Mouse (Mus musculus): Measurements from ENCODE around the gene Wsb1. TPM values are rescaled to one million over a fixed set of nuclear protein-coding genes. Genes with fewer than 3 reads are reported as not detected.

Gene Wsb1
- total and polyA plus RNA-seq, 3 experiments = 66.7 to 345 (median 158) TPM

- Histone ChIP-seq H3K4me3 (ENCODE audit: low read depth, low read length) (no peak overlapping the region), H3K27me3 (ENCODE audit: insufficient read depth, low read length) (peaks cover 13% of the 10 kb centered on the region), H3K9me3 (replicated peaks) (no peaks in the 10 kb centered on the region), H3K4me1 (ENCODE audit: insufficient read depth, low read depth, low read length) (peaks cover 57% of the 10 kb centered on the region), H3K36me3 (replicated peaks) (no peaks in the 10 kb centered on the region)
- ATAC-seq (ENCODE audit: extremely low read depth, insufficient number of reproducible peaks, low FRiP score, poor library complexity, severe bottlenecking) (no peak), DNase-seq (ENCODE audit: low spot score) (no peak)
- no peak for TF ChIP-seq CTCF (IDR thresholded peaks at IDR 0.05; ENCODE audit: low read depth, low read length)
- no peak for TF ChIP-seq GATA2 (IDR thresholded peaks at IDR 0.05; ENCODE audit: borderline replicate concordance, low read depth, low read length)
- TF ChIP-seq POLR2AphosphoS5 (IDR thresholded peaks at IDR 0.05; ENCODE audit: insufficient replicate concordance, low read depth, low read length) = no peak
- TF ChIP-seq GATA1 (IDR thresholded peaks at IDR 0.05; ENCODE audit: borderline replicate concordance, low read length) = no peak
- TF ChIP-seq TAL1 (conservative IDR thresholded peaks at IDR 0.05; ENCODE audit: low read depth, low read length) = no peak
Observed at GRCm38 (mm10) chr11:79293971-79294370, 39.5 kb upstream of the Wsb1 start.

- ATAC-seq (ENCODE audit: extremely low read depth, insufficient number of reproducible peaks, low FRiP score, poor library complexity, severe bottlenecking) (no peak), DNase-seq (ENCODE audit: low spot score) (no peak)
- TF ChIP-seq CTCF (IDR thresholded peaks at IDR 0.05; ENCODE audit: low read depth, low read length) (no peak), POLR2AphosphoS5 (IDR thresholded peaks at IDR 0.05; ENCODE audit: insufficient replicate concordance, low read depth, low read length) (no peak), GATA2 (IDR thresholded peaks at IDR 0.05; ENCODE audit: borderline replicate concordance, low read depth, low read length) (no peak), GATA1 (IDR thresholded peaks at IDR 0.05; ENCODE audit: borderline replicate concordance, low read length) (no peak), TAL1 (conservative IDR thresholded peaks at IDR 0.05; ENCODE audit: low read depth, low read length) (no peak)
- Histone ChIP-seq H3K27me3 (ENCODE audit: insufficient read depth, low read length) (peaks cover 13% of the 10 kb centered on the region), H3K36me3 (replicated peaks) (no peaks in the 10 kb centered on the region), H3K9me3 (replicated peaks) (no peaks in the 10 kb centered on the region), H3K4me1 (ENCODE audit: insufficient read depth, low read depth, low read length) (peaks cover 55% of the 10 kb centered on the region), H3K4me3 (ENCODE audit: low read depth, low read length) (no peak overlapping the region)
Observed at GRCm38 (mm10) chr11:79293025-79293424, 38.6 kb upstream of the Wsb1 start.

GRCm38 (mm10) chr11:79292130-79292529, 37.7 kb upstream of the Wsb1 start:
- Histone ChIP-seq H3K27me3 (ENCODE audit: insufficient read depth, low read length) (peaks cover 13% of the 10 kb centered on the region), H3K4me1 (ENCODE audit: insufficient read depth, low read depth, low read length) (peaks cover 59% of the 10 kb centered on the region), H3K9me3 (replicated peaks) (no peaks in the 10 kb centered on the region), H3K4me3 (ENCODE audit: low read depth, low read length) (no peak overlapping the region), H3K36me3 (replicated peaks) (no peaks in the 10 kb centered on the region)
- no peak for TF ChIP-seq CTCF (IDR thresholded peaks at IDR 0.05; ENCODE audit: low read depth, low read length)
- no peak for TF ChIP-seq TAL1 (conservative IDR thresholded peaks at IDR 0.05; ENCODE audit: low read depth, low read length)
- no peak for TF ChIP-seq POLR2AphosphoS5 (IDR thresholded peaks at IDR 0.05; ENCODE audit: insufficient replicate concordance, low read depth, low read length)
- no peak for TF ChIP-seq GATA1 (IDR thresholded peaks at IDR 0.05; ENCODE audit: borderline replicate concordance, low read length)
- no peak for TF ChIP-seq GATA2 (IDR thresholded peaks at IDR 0.05; ENCODE audit: borderline replicate concordance, low read depth, low read length)
- DNase-seq (ENCODE audit: low spot score) (no peak), ATAC-seq (ENCODE audit: extremely low read depth, insufficient number of reproducible peaks, low FRiP score, poor library complexity, severe bottlenecking) (no peak)

GRCm38 (mm10) chr11:79291651-79292050, 37.2 kb upstream of the Wsb1 start:
- TF ChIP-seq GATA1 (IDR thresholded peaks at IDR 0.05; ENCODE audit: borderline replicate concordance, low read length) = no peak
- no peak for TF ChIP-seq TAL1 (conservative IDR thresholded peaks at IDR 0.05; ENCODE audit: low read depth, low read length)
- no peak for TF ChIP-seq CTCF (IDR thresholded peaks at IDR 0.05; ENCODE audit: low read depth, low read length)
- Histone ChIP-seq H3K4me3 (ENCODE audit: low read depth, low read length) (no peak overlapping the region), H3K4me1 (ENCODE audit: insufficient read depth, low read depth, low read length) (peaks cover 58% of the 10 kb centered on the region), H3K36me3 (replicated peaks) (no peaks in the 10 kb centered on the region), H3K9me3 (replicated peaks) (no peaks in the 10 kb centered on the region), H3K27me3 (ENCODE audit: insufficient read depth, low read length) (peaks cover 13% of the 10 kb centered on the region)
- DNase-seq (ENCODE audit: low spot score) (no peak), ATAC-seq (ENCODE audit: extremely low read depth, insufficient number of reproducible peaks, low FRiP score, poor library complexity, severe bottlenecking) (no peak)

- Histone ChIP-seq H3K9me3 (replicated peaks) (no peaks in the 10 kb centered on the region), H3K4me1 (ENCODE audit: insufficient read depth, low read depth, low read length) (peaks cover 60% of the 10 kb centered on the region), H3K27me3 (ENCODE audit: insufficient read depth, low read length) (peaks cover 13% of the 10 kb centered on the region), H3K4me3 (ENCODE audit: low read depth, low read length) (no peak overlapping the region), H3K36me3 (replicated peaks) (no peaks in the 10 kb centered on the region)
- DNase-seq (ENCODE audit: low spot score) (no peak), ATAC-seq (ENCODE audit: extremely low read depth, insufficient number of reproducible peaks, low FRiP score, poor library complexity, severe bottlenecking) (no peak)
- TF ChIP-seq GATA1 (IDR thresholded peaks at IDR 0.05; ENCODE audit: borderline replicate concordance, low read length) = no peak
- no peak for TF ChIP-seq POLR2AphosphoS5 (IDR thresholded peaks at IDR 0.05; ENCODE audit: insufficient replicate concordance, low read depth, low read length)
- no peak for TF ChIP-seq TAL1 (conservative IDR thresholded peaks at IDR 0.05; ENCODE audit: low read depth, low read length)
- no peak for TF ChIP-seq GATA2 (IDR thresholded peaks at IDR 0.05; ENCODE audit: borderline replicate concordance, low read depth, low read length)
- TF ChIP-seq CTCF (IDR thresholded peaks at IDR 0.05; ENCODE audit: low read depth, low read length) = no peak
Observed at GRCm38 (mm10) chr11:79290473-79290872, 36.0 kb upstream of the Wsb1 start.

- peaks cover 61% of the 10 kb centered on the region for H3K4me1 ChIP-seq (ENCODE audit: insufficient read depth, low read depth, low read length)
- DNase-seq (ENCODE audit: low spot score) (no peak), ATAC-seq (ENCODE audit: extremely low read depth, insufficient number of reproducible peaks, low FRiP score, poor library complexity, severe bottlenecking) (no peak)
- no peaks in the 10 kb centered on the region for H3K9me3 ChIP-seq (replicated peaks)
- no peaks in the 10 kb centered on the region for H3K36me3 ChIP-seq (replicated peaks)
- peaks cover 12% of the 10 kb centered on the region for H3K27me3 ChIP-seq (ENCODE audit: insufficient read depth, low read length)
- TF ChIP-seq GATA1 (IDR thresholded peaks at IDR 0.05; ENCODE audit: borderline replicate concordance, low read length) (no peak), POLR2AphosphoS5 (IDR thresholded peaks at IDR 0.05; ENCODE audit: insufficient replicate concordance, low read depth, low read length) (no peak), CTCF (IDR thresholded peaks at IDR 0.05; ENCODE audit: low read depth, low read length) (no peak), GATA2 (IDR thresholded peaks at IDR 0.05; ENCODE audit: borderline replicate concordance, low read depth, low read length) (no peak), TAL1 (conservative IDR thresholded peaks at IDR 0.05; ENCODE audit: low read depth, low read length) (no peak)
- H3K4me3 ChIP-seq (ENCODE audit: low read depth, low read length) = no peak overlapping the region
Observed at GRCm38 (mm10) chr11:79288913-79289640, 34.6 kb upstream of the Wsb1 start.
